Mouse (Mus musculus) heart, postnatal 0 days (tissue): ENCODE data around the gene Pclaf.

ENCODE experiments used
- CTCF ChIP-seq: IDR thresholded peaks from 2 replicates; pipeline ENCODE4 v1.5.1; 2016; ENCODE audit warnings: antibody characterized with exemption, control low read depth, low read depth
- EP300 ChIP-seq: IDR thresholded peaks from 2 replicates; pipeline ENCODE4 v1.6.1; 2016; ENCODE audit warnings: antibody characterized with exemption, low read depth

DNA sequence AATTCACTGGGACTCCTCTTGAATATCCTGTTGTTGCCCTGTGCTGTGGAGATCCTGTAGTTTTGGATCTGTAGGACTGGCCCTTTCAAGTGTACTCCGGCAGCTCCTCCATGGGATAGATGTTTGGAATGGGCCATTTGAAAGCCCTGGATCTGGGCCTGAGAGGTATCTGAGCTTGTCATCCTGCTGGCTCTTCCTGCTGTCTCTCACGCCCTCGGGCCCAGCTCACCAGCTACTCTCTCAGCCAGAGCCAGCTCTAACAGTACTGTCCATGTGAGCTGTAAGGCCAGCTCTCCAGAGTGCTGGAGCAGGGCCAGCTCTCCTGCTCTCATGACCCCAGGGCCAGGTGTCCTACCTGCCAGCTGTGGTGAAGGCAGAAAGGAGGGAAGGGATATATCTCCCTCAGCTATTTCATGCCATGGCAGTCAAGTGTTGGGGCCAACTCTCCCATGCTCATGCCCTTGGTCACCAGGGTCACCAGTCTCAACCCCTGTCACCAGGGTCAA lies 61.1 kb downstream of the Pclaf start:
- TF ChIP-seq CTCF: no peak
- TF ChIP-seq EP300: no peak
